Mouse (Mus musculus) embryonic facial prominence, embryonic 14.5 days (tissue): Measurements from ENCODE around the gene Mcu. TPM values are rescaled to one million over a fixed set of nuclear protein-coding genes. Genes with fewer than 3 reads are reported as not detected.

Experiments
- ATAC-seq: fragments of 200-750 bp; cut with Nextera tagmentation; 2 replicates; pipeline ENCODE4 v1.8.0; 2017; ENCODE audit warnings: low read depth, moderate number of reproducible peaks, moderate TSS enrichment
- DNase-seq: peaks from one replicate; pipeline ENCODE4 v3.0.0-alpha.2; 2015; ENCODE audit warnings: low spot score
- H3K27ac ChIP-seq: fragments of 300-500 bp; sonication (generic); replicated peaks from 2 replicates; pipeline ENCODE4 v1.5.1; 2014; ENCODE audit warnings: low read depth, mild to moderate bottlenecking, low read length, moderate library complexity
- H3K27me3 ChIP-seq: fragments of 300-500 bp; sonication (generic); replicated peaks from 2 replicates; pipeline ENCODE4 v1.6.1; 2014; ENCODE audit warnings: low read length; ENCODE audit not compliant: control insufficient read depth, insufficient read depth
- H3K36me3 ChIP-seq: fragments of 300-500 bp; sonication (generic); 2 replicates; pipeline ENCODE4 v1.6.1; 2014; ENCODE audit warnings: low read length, mixed read lengths; ENCODE audit not compliant: control insufficient read depth, insufficient read depth
- H3K4me1 ChIP-seq: fragments of 300-500 bp; sonication (generic); 2 replicates; pipeline ENCODE4 v1.6.1; 2014; ENCODE audit warnings: antibody characterized with exemption, low read length; ENCODE audit not compliant: control insufficient read depth, insufficient read depth
- H3K4me2 ChIP-seq: fragments of 300-500 bp; sonication (generic); 2 replicates; pipeline ENCODE4 v1.6.1; 2014; ENCODE audit warnings: low read depth, mild to moderate bottlenecking, low read length, moderate library complexity, mixed read lengths
- H3K4me3 ChIP-seq: fragments of 300-500 bp; sonication (generic); 2 replicates; pipeline ENCODE4 v1.5.1; 2014; ENCODE audit warnings: low read depth, mild to moderate bottlenecking, low read length
- H3K9ac ChIP-seq: fragments of 300-500 bp; sonication (generic); 2 replicates; pipeline ENCODE4 v1.6.1; 2014; ENCODE audit warnings: low read depth, mild to moderate bottlenecking, low read length, moderate library complexity, mixed read lengths
- H3K9me3 ChIP-seq: fragments of 300-500 bp; sonication (generic); 2 replicates; pipeline ENCODE4 v1.6.1; 2016; ENCODE audit warnings: low read length; ENCODE audit not compliant: control insufficient read depth
- WGBS: fragments of 180-500 bp; shearing (Covaris S2); extraction: QIAGEN DNeasy Blood & Tissue Kit; methylation state at CpG from one replicate; pipeline ENCODE4 v1.1.7; 2014; 5-methylcytosine and 5-hydroxymethylcytosine counted together
- polyA plus RNA-seq: library from polyadenylated mRNA; unstranded; fragments of >200 nt; fragmentation: Nextera tagmentation; extraction: Ambion mirVana; gene quantifications from 2 replicates; pipeline ENCODE4 v1.2.1, GENCODE M21; 2014

The Mcu gene
- polyA plus RNA-seq, 1 experiment from 2014 or later: 48.1 TPM

DNA sequence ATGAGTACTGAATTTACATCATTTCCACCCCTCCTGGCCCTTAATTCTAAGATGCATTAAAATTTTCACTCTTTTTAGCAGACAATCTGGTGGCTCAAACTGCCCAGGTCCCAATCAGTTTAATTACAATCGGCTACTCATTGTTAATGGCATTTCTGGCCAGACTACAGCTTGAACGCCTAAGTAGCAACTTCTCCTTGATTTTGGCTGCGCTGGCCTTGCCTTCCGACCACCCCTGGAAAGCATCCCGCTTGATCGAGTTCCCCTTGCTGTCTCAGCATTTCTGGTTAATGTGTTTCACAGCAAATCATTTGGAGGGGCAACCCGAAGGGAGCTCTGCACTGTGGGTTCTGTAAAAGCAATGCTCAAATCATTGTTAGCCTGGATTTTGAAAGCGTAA, 14.4 kb downstream of the Mcu start:
- Histone ChIP-seq H3K9ac (no peak overlapping the region; the same call in 1 of the 2 replicates), H3K36me3 (peaks cover 7% of the 10 kb centered on the region; the same call in 1 of the 2 replicates), H3K27ac (peak overlapping the region; percentile 18; the same call in 1 of the 2 replicates), H3K9me3 (no peaks in the 10 kb centered on the region), H3K4me1 (no peaks in the 10 kb centered on the region; the same call in 1 of the 2 replicates), H3K4me3 (no peak overlapping the region), H3K27me3 (no peaks in the 10 kb centered on the region), H3K4me2 (no peak overlapping the region)
- DNase-seq (no peak), ATAC-seq (no peak)
- WGBS: 63% methylated on average over 8 of the region's 8 CpGs

DNA sequence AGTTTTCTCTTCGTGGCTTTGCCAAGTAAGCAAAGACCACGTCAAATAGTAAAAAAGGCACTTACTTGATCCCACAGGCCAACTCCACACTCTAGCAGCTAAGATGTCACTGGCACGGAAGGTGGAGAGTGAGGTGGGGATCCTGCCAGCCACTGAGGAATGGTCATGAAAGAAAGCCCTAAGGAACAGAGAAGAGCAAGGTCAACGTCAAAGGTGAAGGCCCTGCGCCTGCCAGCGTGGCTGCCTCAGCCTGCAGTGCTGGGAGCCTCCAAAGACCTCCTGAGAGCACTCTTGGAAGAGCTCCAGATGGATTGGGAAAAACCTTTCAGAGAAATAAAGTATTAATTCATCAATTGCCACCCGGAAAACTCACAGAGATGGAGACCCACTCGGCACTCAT, 16.0 kb downstream of the Mcu start:
- Histone ChIP-seq H3K9ac (no peak overlapping the region), H3K4me2 (no peak overlapping the region), H3K9me3 (no peaks in the 10 kb centered on the region), H3K4me3 (no peak overlapping the region), H3K36me3 (peaks cover 8% of the 10 kb centered on the region; the same call in 1 of the 2 replicates), H3K27ac (no peak overlapping the region), H3K27me3 (no peaks in the 10 kb centered on the region), H3K4me1 (no peaks in the 10 kb centered on the region; the same call in 1 of the 2 replicates)
- ATAC-seq: no peak
- no peak for DNase-seq
- WGBS: 77% methylated on average over 8 of the region's 8 CpGs

- WGBS: 80% methylated on average over 13 of the region's 13 CpGs
- no peaks in the 10 kb centered on the region for H3K4me1 ChIP-seq
- no peak overlapping the region for H3K9ac ChIP-seq
- DNase-seq (peak; percentile 34), ATAC-seq (no peak)
- H3K27me3 ChIP-seq: no peaks in the 10 kb centered on the region
- no peak overlapping the region for H3K4me2 ChIP-seq
- H3K9me3 ChIP-seq: no peaks in the 10 kb centered on the region
- H3K36me3 ChIP-seq: peaks cover 12% of the 10 kb centered on the region; the same call in 1 of the 2 replicates
- H3K4me3 ChIP-seq: no peak overlapping the region
- no peak overlapping the region for H3K27ac ChIP-seq
Measured at GRCm38 (mm10) chr10:59593826-59594570, 22.5 kb downstream of the Mcu start.

DNA sequence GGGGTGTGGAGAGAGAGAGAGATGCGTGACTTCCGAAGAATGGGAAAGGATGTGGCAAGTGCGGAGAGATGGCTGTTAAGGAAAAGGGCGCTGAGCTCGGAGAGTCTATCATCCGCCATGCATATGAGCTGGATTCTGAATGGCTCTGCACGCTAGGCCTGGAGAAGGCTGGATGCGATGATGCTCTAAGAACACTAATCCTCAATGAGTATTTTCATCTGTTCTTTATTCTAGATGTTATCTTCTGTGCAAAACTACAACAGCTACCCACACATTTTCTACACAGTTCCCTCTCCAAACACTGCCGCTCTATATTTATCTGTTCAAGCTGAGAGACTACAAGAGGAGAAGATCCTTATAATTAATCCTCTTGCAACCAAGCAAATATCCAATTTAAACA, 25.9 kb downstream of the Mcu start:
- WGBS: 95% methylated on average over 9 of the region's 9 CpGs
- H3K4me1 ChIP-seq: no peaks in the 10 kb centered on the region
- no peak overlapping the region for H3K27ac ChIP-seq
- no peaks in the 10 kb centered on the region for H3K27me3 ChIP-seq
- H3K36me3 ChIP-seq: 0 out of 2 replicates have a peak, but pooled peaks cover 4% of the 10 kb centered on the region
- DNase-seq (no peak), ATAC-seq (no peak)
- no peak overlapping the region for H3K4me3 ChIP-seq
- H3K4me2 ChIP-seq: no peak overlapping the region
- no peak overlapping the region for H3K9ac ChIP-seq
- H3K9me3 ChIP-seq: no peaks in the 10 kb centered on the region

GRCm38 (mm10) chr10:59589856-59590255, 26.6 kb downstream of the Mcu start:
- no peak overlapping the region for H3K4me2 ChIP-seq
- DNase-seq (no peak), ATAC-seq (no peak)
- 0 out of 2 replicates have a peak, but pooled peaks cover 4% of the 10 kb centered on the region for H3K36me3 ChIP-seq
- no peaks in the 10 kb centered on the region for H3K4me1 ChIP-seq
- H3K9ac ChIP-seq: no peak overlapping the region
- no peak overlapping the region for H3K27ac ChIP-seq
- no peaks in the 10 kb centered on the region for H3K27me3 ChIP-seq
- 86% methylated on average over 13 of the region's 13 CpGs for WGBS
- no peaks in the 10 kb centered on the region for H3K9me3 ChIP-seq
- no peak overlapping the region for H3K4me3 ChIP-seq

GRCm38 (mm10) chr10:59589420-59589819, 27.1 kb downstream of the Mcu start:
- Histone ChIP-seq H3K9me3 (no peaks in the 10 kb centered on the region), H3K27me3 (no peaks in the 10 kb centered on the region), H3K4me3 (no peak overlapping the region), H3K27ac (no peak overlapping the region), H3K36me3 (0 out of 2 replicates have a peak, but pooled peaks cover 4% of the 10 kb centered on the region), H3K4me1 (no peaks in the 10 kb centered on the region), H3K9ac (no peak overlapping the region), H3K4me2 (no peak overlapping the region)
- no peak for DNase-seq
- 76% methylated on average over 7 of the region's 7 CpGs for whole genome bisulfite sequencing
- no peak for ATAC-seq

- no peaks in the 10 kb centered on the region for H3K27me3 ChIP-seq
- no peak overlapping the region for H3K4me3 ChIP-seq
- H3K9ac ChIP-seq: no peak overlapping the region
- no peaks in the 10 kb centered on the region for H3K9me3 ChIP-seq
- 87% methylated on average over 7 of the region's 7 CpGs for WGBS
- H3K36me3 ChIP-seq: 0 out of 2 replicates have a peak, but pooled peaks cover 4% of the 10 kb centered on the region
- no peak overlapping the region for H3K4me2 ChIP-seq
- no peak for DNase-seq
- no peak for ATAC-seq
- H3K27ac ChIP-seq: no peak overlapping the region
- H3K4me1 ChIP-seq: no peaks in the 10 kb centered on the region
Measured at GRCm38 (mm10) chr10:59588135-59588534, 28.4 kb downstream of the Mcu start.

- Histone ChIP-seq H3K9ac (no peak overlapping the region), H3K4me3 (no peak overlapping the region), H3K9me3 (no peaks in the 10 kb centered on the region), H3K27ac (no peak overlapping the region), H3K27me3 (no peaks in the 10 kb centered on the region), H3K4me1 (no peaks in the 10 kb centered on the region), H3K36me3 (0 out of 2 replicates have a peak, but pooled peaks cover 4% of the 10 kb centered on the region), H3K4me2 (no peak overlapping the region)
- ATAC-seq (no peak), DNase-seq (no peak)
- WGBS: 89% methylated on average over 15 of the region's 15 CpGs
Measured at GRCm38 (mm10) chr10:59586821-59587220, 29.7 kb downstream of the Mcu start.

- Histone ChIP-seq H3K4me1 (no peaks in the 10 kb centered on the region), H3K27ac (no peak overlapping the region), H3K4me3 (no peak overlapping the region), H3K36me3 (0 out of 2 replicates have a peak, but pooled peaks cover 4% of the 10 kb centered on the region), H3K9me3 (no peaks in the 10 kb centered on the region), H3K27me3 (no peaks in the 10 kb centered on the region), H3K4me2 (no peak overlapping the region), H3K9ac (no peak overlapping the region)
- ATAC-seq (no peak), DNase-seq (no peak)
- WGBS: 87% methylated on average over 5 of the region's 5 CpGs
Measured at GRCm38 (mm10) chr10:59585621-59586020, 30.9 kb downstream of the Mcu start.
